Mouse (Mus musculus) stomach, postnatal 0 days (tissue): Measurements from ENCODE around the gene Ninj2.

ENCODE experiments used
- CTCF ChIP-seq: IDR thresholded peaks from 2 replicates; pipeline ENCODE4 v1.5.1; 2016; ENCODE audit warnings: antibody characterized with exemption, low read depth, mild to moderate bottlenecking, moderate library complexity
- EP300 ChIP-seq: optimal IDR thresholded peaks from 2 replicates; pipeline ENCODE3; 2016; ENCODE audit warnings: antibody characterized with exemption

DNA sequence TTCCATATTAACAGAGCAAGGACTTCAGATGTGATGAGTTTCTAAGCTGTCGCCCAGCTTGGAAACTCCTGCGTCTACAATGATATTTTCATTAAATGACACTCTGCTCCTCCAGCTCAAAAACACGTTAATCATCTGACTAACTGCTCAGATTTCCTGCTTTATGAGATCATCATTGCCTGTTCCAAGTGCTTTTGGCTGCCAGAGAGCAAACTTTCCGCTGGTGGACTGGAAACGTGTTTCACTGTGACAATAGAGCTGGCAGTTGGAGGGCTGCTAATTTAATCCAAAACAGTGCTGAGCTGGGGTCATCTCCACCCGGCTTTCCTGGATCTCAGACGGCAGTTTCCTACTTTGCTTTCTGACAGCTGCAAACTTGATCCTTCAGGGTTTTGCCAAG lies 21.5 kb downstream of the Ninj2 start:
- TF ChIP-seq CTCF (no peak), EP300 (no peak)
